Mouse (Mus musculus): Measurements from ENCODE around the gene Chrna9. TPM values are rescaled to one million over a fixed set of nuclear protein-coding genes. Genes with fewer than 3 reads are reported as not detected.

Gene Chrna9
- 0.10 TPM in 1 of 2 replicates, not detected in the other for polyA plus RNA-seq (2015; fragmentation: Nextera tagmentation; extraction: Ambion mirVana)

DNA sequence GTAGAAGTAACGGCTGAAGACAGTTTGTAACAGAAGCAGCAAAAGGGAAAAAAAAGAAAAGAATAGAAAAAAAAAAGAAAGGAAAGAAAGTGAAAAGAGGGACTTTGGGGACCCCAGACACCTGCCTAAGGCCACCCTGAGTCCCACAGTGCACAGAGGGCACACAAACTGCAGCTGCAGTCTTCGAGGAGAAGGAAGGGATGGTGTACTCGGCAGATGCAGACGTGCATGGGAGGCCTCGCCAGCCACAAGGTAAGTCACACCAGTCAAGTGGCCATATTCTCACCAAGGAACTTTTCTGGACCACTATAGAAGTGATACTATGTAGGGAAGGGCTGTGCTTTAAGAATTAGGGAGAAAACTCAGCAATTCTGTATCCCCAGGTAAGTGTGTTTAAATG is at the start of gene Chrna9:
Gene Chrna9, plus strand, starts transcription at position 139 of the 400 bp plus-strand sequence.

GRCm38 (mm10) chr5:66004134-66004925 is 69.6 kb downstream of the Chrna9 start, which contains the start of gene 9130230L23Rik:
TSS of gene 9130230L23Rik (minus strand) at chr5:66004285.

Small RNA genes lying within 50 kb of the gene (microRNA-seq; reads per million reads assigned to microRNA genes)
- gene Gm25952 = not detected

Other genes with a start within 250 kb of the Chrna9 start
- 21.8 and 22.1 TPM in 2 replicates for gene Pds5a, start 236.6 kb upstream of the Chrna9 start, polyA plus RNA-seq (2015; fragmentation: Nextera tagmentation; extraction: Ambion mirVana)
- gene N4bp2, start 171.4 kb upstream of the Chrna9 start, polyA plus RNA-seq (2015; fragmentation: Nextera tagmentation; extraction: Ambion mirVana) = 11.3 and 11.4 TPM in 2 replicates
- 0.65 and 0.82 TPM in 2 replicates for gene Rhoh, start 73.7 kb upstream of the Chrna9 start, polyA plus RNA-seq (2015; fragmentation: Nextera tagmentation; extraction: Ambion mirVana)
- gene 9130230L23Rik, start 69.4 kb downstream of the Chrna9 start, polyA plus RNA-seq (2015; fragmentation: Nextera tagmentation; extraction: Ambion mirVana) = not detected in 2 replicates
- gene Rbm47, start 238.2 kb downstream of the Chrna9 start, polyA plus RNA-seq (2015; fragmentation: Nextera tagmentation; extraction: Ambion mirVana) = 0.79 and 2.4 TPM in 2 replicates